Mouse (Mus musculus): Measurements from ENCODE around the gene Gm3045.

DNA sequence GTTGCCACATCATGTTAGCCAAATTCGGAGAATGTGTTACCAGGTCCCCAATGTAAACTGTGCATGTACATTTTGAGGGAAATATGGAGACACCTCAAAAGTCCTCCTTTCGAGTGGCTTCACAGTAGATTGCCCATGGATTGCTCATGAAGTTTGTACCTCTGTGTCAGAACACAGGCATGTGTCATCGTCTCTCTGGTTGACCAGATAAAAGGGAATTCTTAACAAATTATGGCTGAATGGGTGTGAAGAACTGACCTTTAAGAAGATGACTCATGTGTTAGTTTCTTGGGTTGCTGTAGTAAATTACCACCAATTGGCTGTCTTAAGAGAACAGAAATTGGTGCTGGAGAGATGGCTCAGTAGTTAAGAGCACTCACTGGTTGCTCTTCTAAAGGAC lies 17.7 kb downstream of the Gm3045 start:
- TF ChIP-seq CTCF (IDR thresholded peaks at IDR 0.05; ENCODE audit: extremely low read depth, insufficient read depth, low read length) (no peak), POLR2A (IDR thresholded peaks at IDR 0.05; ENCODE audit: extremely low read depth, insufficient read depth, low read length) (no peak)
